Mouse (Mus musculus): ENCODE measurements around the gene Ttc32. TPM values are rescaled to one million over a fixed set of nuclear protein-coding genes. Genes with fewer than 3 reads are reported as not detected.

Ttc32 gene
- total and polyA plus RNA-seq, 2 experiments from 2014 or later, result 8.1 to 8.8 TPM

- 79% methylated on average over 7 of the region's 7 CpGs for WGBS
- no peak overlapping the region for H3K9ac ChIP-seq (replicated peaks; ENCODE audit: low read length)
- no peaks in the 10 kb centered on the region for H3K27me3 ChIP-seq (ENCODE audit: insufficient read depth, low read length)
- no peak overlapping the region for H3K4me2 ChIP-seq (ENCODE audit: low read depth, low read length)
- no peak overlapping the region for H3K4me3 ChIP-seq (ENCODE audit: low read length)
- no peaks in the 10 kb centered on the region for H3K9me3 ChIP-seq (ENCODE audit: low read length)
- TF ChIP-seq CTCF (IDR thresholded peaks at IDR 0.05; ENCODE audit: low read depth), result no peak
- no peaks in the 10 kb centered on the region for H3K36me3 ChIP-seq (ENCODE audit: insufficient read depth, low read length)
- DNase-seq (ENCODE audit: low spot score) (no peak), ATAC-seq (no peak)
- H3K27ac ChIP-seq, result no peak overlapping the region
- no peaks in the 10 kb centered on the region for H3K4me1 ChIP-seq (ENCODE audit: insufficient read depth, low read length)
These were observed 10.9 kb downstream of the Ttc32 start for GRCm38 (mm10) chr12:9040686-9041085.

DNA sequence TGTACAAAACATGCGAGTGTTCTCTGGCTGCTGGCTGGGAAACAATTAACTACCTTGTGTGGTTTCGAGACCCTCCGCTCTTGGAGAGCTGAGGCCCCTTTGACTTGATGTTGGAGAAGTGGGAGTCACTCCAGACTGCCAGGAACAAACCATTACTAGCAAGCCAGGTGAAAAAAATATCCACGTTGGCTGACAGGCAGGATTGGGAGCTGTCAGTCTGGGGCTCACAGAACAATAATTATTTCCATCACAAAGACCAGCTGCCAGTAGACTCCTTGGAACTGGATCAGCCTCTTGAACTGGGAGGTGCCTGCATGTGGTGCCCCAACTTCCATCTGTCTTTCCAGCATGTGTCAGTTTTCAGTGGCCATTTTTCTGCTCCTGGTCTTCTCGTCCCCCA is 12.5 kb downstream of the Ttc32 start:
- Histone ChIP-seq H3K4me2 (ENCODE audit: low read depth, low read length) (no peak overlapping the region), H3K27ac (no peak overlapping the region), H3K36me3 (ENCODE audit: insufficient read depth, low read length) (no peaks in the 10 kb centered on the region), H3K4me3 (ENCODE audit: low read length) (no peak overlapping the region), H3K4me1 (ENCODE audit: insufficient read depth, low read length) (no peaks in the 10 kb centered on the region), H3K9me3 (ENCODE audit: low read length) (no peaks in the 10 kb centered on the region), H3K27me3 (ENCODE audit: insufficient read depth, low read length) (no peaks in the 10 kb centered on the region), H3K9ac (replicated peaks; ENCODE audit: low read length) (no peak overlapping the region)
- DNase-seq (ENCODE audit: low spot score) (no peak), ATAC-seq (no peak)
- WGBS, result 61% methylated on average over 5 of the region's 5 CpGs
- TF ChIP-seq CTCF (IDR thresholded peaks at IDR 0.05; ENCODE audit: low read depth), result no peak

- Histone ChIP-seq H3K4me2 (ENCODE audit: low read depth, low read length) (no peak overlapping the region), H3K9me3 (ENCODE audit: low read length) (no peaks in the 10 kb centered on the region)
- WGBS, result 91% methylated on average over 3 of the region's 3 CpGs
These were observed 13.0 kb downstream of the Ttc32 start for GRCm38 (mm10) chr12:9042759-9043158.

DNA sequence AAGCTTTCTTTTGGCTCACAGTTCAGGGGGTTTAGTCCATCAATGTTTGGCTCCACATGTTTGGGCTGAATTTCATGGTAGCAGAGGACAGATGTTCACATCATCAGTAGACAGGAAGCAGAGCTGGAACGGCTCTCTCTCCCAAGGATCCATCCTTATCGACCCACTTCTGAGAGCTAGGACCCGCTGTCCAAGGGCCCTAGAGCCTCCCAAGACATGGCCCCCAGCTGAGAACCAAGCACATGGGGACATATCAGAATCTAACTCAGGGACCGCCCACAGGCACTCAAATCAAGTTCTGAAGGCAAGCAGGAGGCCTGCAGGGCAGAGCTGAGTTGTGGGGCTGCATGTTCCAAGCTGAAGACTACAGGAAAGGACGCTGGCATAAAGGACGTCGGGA is 14.9 kb downstream of the Ttc32 start:
- DNase-seq (ENCODE audit: low spot score) (no peak), ATAC-seq (no peak)
- Histone ChIP-seq H3K4me3 (ENCODE audit: low read length) (no peak overlapping the region), H3K4me1 (ENCODE audit: insufficient read depth, low read length) (no peaks in the 10 kb centered on the region), H3K27me3 (ENCODE audit: insufficient read depth, low read length) (no peaks in the 10 kb centered on the region), H3K4me2 (ENCODE audit: low read depth, low read length) (no peak overlapping the region), H3K36me3 (ENCODE audit: insufficient read depth, low read length) (no peaks in the 10 kb centered on the region), H3K9ac (replicated peaks; ENCODE audit: low read length) (no peak overlapping the region), H3K27ac (no peak overlapping the region), H3K9me3 (ENCODE audit: low read length) (no peaks in the 10 kb centered on the region)
- 95% methylated on average over 7 of the region's 7 CpGs for WGBS
- TF ChIP-seq CTCF (IDR thresholded peaks at IDR 0.05; ENCODE audit: low read depth), result no peak

More at GRCm38 (mm10) chr12:9042759-9043158, 13.0 kb downstream of the Ttc32 start:
- no peak overlapping the region for H3K4me3 ChIP-seq (ENCODE audit: low read length)
- no peaks in the 10 kb centered on the region for H3K27me3 ChIP-seq (ENCODE audit: insufficient read depth, low read length)
- no peak for ATAC-seq
- H3K9ac ChIP-seq (replicated peaks; ENCODE audit: low read length), result no peak overlapping the region
- H3K27ac ChIP-seq, result no peak overlapping the region
- no peak for DNase-seq (ENCODE audit: low spot score)
- no peaks in the 10 kb centered on the region for H3K36me3 ChIP-seq (ENCODE audit: insufficient read depth, low read length)
- TF ChIP-seq CTCF (IDR thresholded peaks at IDR 0.05; ENCODE audit: low read depth), result no peak
- H3K4me1 ChIP-seq (ENCODE audit: insufficient read depth, low read length), result no peaks in the 10 kb centered on the region

- no peak overlapping the region for H3K4me2 ChIP-seq (ENCODE audit: low read depth, low read length)
- no peaks in the 10 kb centered on the region for H3K9me3 ChIP-seq (ENCODE audit: low read length)
- no peak for DNase-seq (ENCODE audit: low spot score)
- H3K36me3 ChIP-seq (ENCODE audit: insufficient read depth, low read length), result no peaks in the 10 kb centered on the region
- no peak for TF ChIP-seq CTCF (IDR thresholded peaks at IDR 0.05; ENCODE audit: low read depth)
- no peaks in the 10 kb centered on the region for H3K27me3 ChIP-seq (ENCODE audit: insufficient read depth, low read length)
- 85% methylated on average over 4 of the region's 4 CpGs for WGBS
- H3K4me1 ChIP-seq (ENCODE audit: insufficient read depth, low read length), result no peaks in the 10 kb centered on the region
- no peak for ATAC-seq
- H3K9ac ChIP-seq (replicated peaks; ENCODE audit: low read length), result no peak overlapping the region
- H3K4me3 ChIP-seq (ENCODE audit: low read length), result no peak overlapping the region
- H3K27ac ChIP-seq, result no peak overlapping the region
These were observed 16.9 kb downstream of the Ttc32 start for GRCm38 (mm10) chr12:9046674-9047073.

- no peaks in the 10 kb centered on the region for H3K36me3 ChIP-seq (ENCODE audit: insufficient read depth, low read length)
- H3K9me3 ChIP-seq (ENCODE audit: low read length), result no peaks in the 10 kb centered on the region
- H3K27ac ChIP-seq, result no peak overlapping the region
- no peak overlapping the region for H3K9ac ChIP-seq (replicated peaks; ENCODE audit: low read length)
- H3K4me2 ChIP-seq (ENCODE audit: low read depth, low read length), result no peak overlapping the region
- no peaks in the 10 kb centered on the region for H3K4me1 ChIP-seq (ENCODE audit: insufficient read depth, low read length)
- ATAC-seq (no peak), DNase-seq (ENCODE audit: low spot score) (no peak)
- WGBS, result 68% methylated on average over 8 of the region's 8 CpGs
- H3K4me3 ChIP-seq (ENCODE audit: low read length), result no peak overlapping the region
- H3K27me3 ChIP-seq (ENCODE audit: insufficient read depth, low read length), result no peaks in the 10 kb centered on the region
- TF ChIP-seq CTCF (IDR thresholded peaks at IDR 0.05; ENCODE audit: low read depth), result no peak
These were observed 18.3 kb downstream of the Ttc32 start for GRCm38 (mm10) chr12:9048090-9048489.

DNA sequence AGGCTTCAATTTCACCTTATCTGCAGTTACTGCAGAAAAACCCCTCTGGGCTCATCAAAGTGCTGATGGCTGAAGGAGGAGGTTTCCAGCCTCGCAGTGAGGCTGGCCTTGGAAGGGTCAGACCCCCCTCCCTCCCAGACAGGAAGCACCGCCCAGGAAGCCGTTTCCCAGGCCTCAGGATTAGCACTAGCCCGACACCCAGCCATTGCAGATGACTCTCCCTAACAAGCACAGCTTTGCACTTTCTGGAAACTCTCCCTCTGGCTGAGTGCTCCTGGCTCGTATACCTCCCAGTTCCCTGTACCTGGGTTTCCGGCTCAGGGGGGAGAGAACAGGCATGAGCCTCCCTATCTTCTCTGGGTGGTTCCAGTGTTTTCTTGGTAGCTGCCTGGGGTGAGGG is 21.0 kb downstream of the Ttc32 start:
- no peak for TF ChIP-seq CTCF (IDR thresholded peaks at IDR 0.05; ENCODE audit: low read depth)
- WGBS, result 50% methylated on average over 6 of the region's 6 CpGs

More for the DNA sequence above, 21.0 kb downstream of the Ttc32 start:
- Histone ChIP-seq H3K27ac (no peak overlapping the region), H3K4me2 (ENCODE audit: low read depth, low read length) (no peak overlapping the region), H3K4me1 (ENCODE audit: insufficient read depth, low read length) (no peaks in the 10 kb centered on the region), H3K27me3 (ENCODE audit: insufficient read depth, low read length) (no peaks in the 10 kb centered on the region), H3K9me3 (ENCODE audit: low read length) (no peaks in the 10 kb centered on the region), H3K9ac (replicated peaks; ENCODE audit: low read length) (no peak overlapping the region), H3K4me3 (ENCODE audit: low read length) (no peak overlapping the region), H3K36me3 (ENCODE audit: insufficient read depth, low read length) (no peaks in the 10 kb centered on the region)
- no peak for ATAC-seq
- no peak for DNase-seq (ENCODE audit: low spot score)
